15 mouse cellular contexts compared by ENCODE assay signal in genomic region chr3:131266366-131267050, GRCm38 (mm10). TPM values are rescaled to one million over a fixed set of nuclear protein-coding genes. Genes with fewer than 3 reads are reported as not detected.
DNase-seq lines count a peak whose midpoint lies in the region; ATAC-seq lines count a peak whose summit lies in the region.
"Had no signal": no experiment of that assay in that cellular context is flagged by ENCODE, and none has a peak within 500 bp of the region (broad histone marks: within the 10 kb centered on the region; RNA-seq: fewer than 3 reads in every experiment).

No protein-coding gene starts in this region.

- H3K9ac ChIP-seq in limb, embryonic 15.5 days, result no peak overlapping the region
- H3K9ac ChIP-seq: forebrain, embryonic 13.5 days; limb, embryonic 13.5 days had no signal

- H3K9me3 ChIP-seq in limb, embryonic 15.5 days, result no peaks in the 10 kb centered on the region
- H3K9me3 ChIP-seq in limb, embryonic 10.5 days (replicated peaks), result no peaks in the 10 kb centered on the region
- H3K9me3 ChIP-seq: forebrain, embryonic 13.5 days had no signal

- H3K4me1 ChIP-seq in limb, embryonic 15.5 days, result peaks cover 28% of the 10 kb centered on the region
- H3K4me1 ChIP-seq in limb, embryonic 10.5 days, result peaks cover 20% of the 10 kb centered on the region

- 52% methylated on average over 3 of the region's 3 CpGs for WGBS in limb, embryonic 15.5 days
- 92% methylated on average over 3 of the region's 3 CpGs for WGBS in limb, embryonic 10.5 days

- DNase-seq in limb, embryonic 10.5 days (ENCODE audit: low spot score), result no peak
- peak; percentile 46 to 66 for DNase-seq in heart, adult 9 months (ENCODE audit: low spot score in 2 of 2)
- peak; percentile 59 to 63 for DNase-seq in lung, adult 18-20 months
- peak; percentile 69 for DNase-seq in skeletal muscle tissue, adult 2 months (ENCODE audit: low read depth, low spot score)
- DNase-seq in retina, postnatal 1 day, result no peak
- DNase-seq: cerebellum, postnatal 10 days; kidney, postnatal 25 days; right cerebral cortex, postnatal 4 days had no signal

- H3K4me2 ChIP-seq in limb, embryonic 15.5 days, result no peak overlapping the region
- H3K4me2 ChIP-seq: forebrain, embryonic 13.5 days; limb, embryonic 13.5 days had no signal

- no peak for ATAC-seq in limb, embryonic 15.5 days (ENCODE audit: insufficient number of reproducible peaks, low FRiP score, low TSS enrichment, low read depth)
- ATAC-seq in megakaryocyte progenitor cell, adult 5-6 weeks (replicated peaks; ENCODE audit: poor library complexity), result no peak
- ATAC-seq: CD4-positive, CD25-positive, alpha-beta regulatory T cell, adult 4 months; forebrain, embryonic 13.5 days; inflammation-experienced regulatory T-cells, adult 6 months had no signal

- no peak overlapping the region for H3K4me3 ChIP-seq in limb, embryonic 15.5 days
- no peak overlapping the region for H3K4me3 ChIP-seq in limb, embryonic 10.5 days
- H3K4me3 ChIP-seq: forebrain, embryonic 13.5 days; limb, embryonic 13.5 days; myocyte had no signal

- H3K36me3 ChIP-seq in limb, embryonic 15.5 days, result peaks cover 18% of the 10 kb centered on the region
- H3K36me3 ChIP-seq in limb, embryonic 10.5 days, result peaks cover 32% of the 10 kb centered on the region

- H3K27me3 ChIP-seq in limb, embryonic 15.5 days, result no peaks in the 10 kb centered on the region
- H3K27me3 ChIP-seq in limb, embryonic 10.5 days (ENCODE audit: low read depth, poor library complexity, severe bottlenecking), result no peaks in the 10 kb centered on the region
- H3K27me3 ChIP-seq: forebrain, embryonic 13.5 days; limb, embryonic 13.5 days had no signal

- H3K27ac ChIP-seq in limb, embryonic 15.5 days, result peak overlapping the region; percentile 47; the same call in 1 of the 2 replicates
- no peak overlapping the region for H3K27ac ChIP-seq in limb, embryonic 10.5 days
- H3K27ac ChIP-seq: forebrain, embryonic 13.5 days; limb, embryonic 13.5 days had no signal

RNA-seq across cellular contexts. Expression of gene Hadh, which starts 5.4 kb away (rescaled TPM):
- 113 and 115 TPM in 2 replicates for polyA plus RNA-seq in limb, embryonic 15.5 days (2015; fragmentation: Nextera tagmentation; extraction: Ambion mirVana)
- polyA plus RNA-seq in limb, embryonic 10.5 days (2016; fragmentation: Nextera tagmentation; extraction: Ambion mirVana), result 80.6 and 86.0 TPM in 2 replicates
- total RNA-seq in megakaryocyte progenitor cell, adult 5-6 weeks (2015), result 65.5 and 76.6 TPM in 2 replicates
- 59.2 and 61.1 TPM in 2 replicates for total RNA-seq in megakaryocyte progenitor cell, adult 5-6 weeks (2017)

RNA-seq across cellular contexts. Expression of gene Cyp2u1, which starts 36.5 kb away (rescaled TPM):
- polyA plus RNA-seq in limb, embryonic 15.5 days (2015; fragmentation: Nextera tagmentation; extraction: Ambion mirVana), result 1.2 and 1.3 TPM in 2 replicates
- polyA plus RNA-seq in limb, embryonic 10.5 days (2016; fragmentation: Nextera tagmentation; extraction: Ambion mirVana), result 0.72 and 1.1 TPM in 2 replicates
- 0.86 and 1.1 TPM in 2 replicates for total RNA-seq in megakaryocyte progenitor cell, adult 5-6 weeks (2015)
- 0.81 and 0.92 TPM in 2 replicates for total RNA-seq in megakaryocyte progenitor cell, adult 5-6 weeks (2017)

Comparison
In these comparisons a context has a peak if more than half of its experiments do, and no peak if none do; other contexts are left out.
1. DNase-seq: peak in heart, adult 9 months (2 of 2), lung, adult 18-20 months (2 of 2) and skeletal muscle tissue, adult 2 months (single experiment); none in limb, embryonic 10.5 days (single experiment) and retina, postnatal 1 day (single experiment).